Mouse (Mus musculus) 416B (cell line): Measurements from ENCODE around the gene Pcmtd2.
"Not testable (repeated sequence)": the region's sequence is repeated elsewhere in the genome, so short reads cannot be mapped to it uniquely, and the experiment has no call there.

Experiments used
- DNase-seq: peaks from one replicate; pipeline ENCODE4 v3.0.0; 2011; ENCODE audit warnings: low read depth

The Pcmtd2 gene

DNA sequence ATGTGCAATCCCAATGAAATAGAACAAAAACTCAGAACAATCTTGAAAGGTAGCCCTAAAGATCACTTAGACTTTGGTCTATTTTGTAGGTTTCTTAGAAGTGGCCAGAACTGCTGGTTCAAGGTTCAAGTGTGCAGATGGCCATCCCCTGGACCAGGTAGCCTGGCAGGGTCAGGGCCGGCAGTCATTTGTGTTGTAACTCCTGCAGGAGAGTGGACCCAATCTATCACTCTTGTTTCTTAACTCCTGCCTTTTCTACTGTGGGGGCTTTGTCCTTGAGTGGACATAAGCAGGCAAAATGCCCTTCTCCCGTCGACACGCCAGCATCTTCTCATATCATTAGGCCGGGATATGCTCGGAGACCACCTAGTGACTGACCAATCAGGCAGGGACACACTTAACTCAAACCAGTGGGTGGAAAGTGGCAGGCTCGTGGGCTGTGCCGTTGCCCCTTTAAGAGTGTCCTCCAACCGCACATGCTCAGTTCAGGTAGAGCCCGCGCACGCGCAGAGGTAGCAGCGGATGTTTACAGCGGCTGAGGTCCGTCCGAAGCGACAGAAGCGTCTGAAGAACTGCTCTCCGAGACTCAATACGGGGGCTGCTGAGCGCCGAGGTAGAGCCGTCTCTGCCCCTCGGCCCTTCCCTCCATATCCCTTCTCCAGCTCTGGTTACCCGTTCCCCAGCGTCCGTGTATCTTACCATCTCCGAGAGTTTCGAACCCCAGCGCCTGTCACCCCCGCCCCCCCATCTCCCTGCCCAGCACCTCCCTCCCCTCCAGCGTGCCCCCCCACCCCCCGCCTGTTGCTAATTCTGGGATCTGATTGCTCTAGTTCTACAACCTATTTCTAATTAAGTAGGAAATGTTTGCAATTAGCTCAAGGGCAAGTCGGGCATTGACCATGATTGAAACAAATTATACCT is at the start of gene Pcmtd2:
Gene Pcmtd2 (plus strand): TSS at position 483 of the 921 bp plus-strand sequence.
- peak; percentile 91 for DNase-seq

DNA sequence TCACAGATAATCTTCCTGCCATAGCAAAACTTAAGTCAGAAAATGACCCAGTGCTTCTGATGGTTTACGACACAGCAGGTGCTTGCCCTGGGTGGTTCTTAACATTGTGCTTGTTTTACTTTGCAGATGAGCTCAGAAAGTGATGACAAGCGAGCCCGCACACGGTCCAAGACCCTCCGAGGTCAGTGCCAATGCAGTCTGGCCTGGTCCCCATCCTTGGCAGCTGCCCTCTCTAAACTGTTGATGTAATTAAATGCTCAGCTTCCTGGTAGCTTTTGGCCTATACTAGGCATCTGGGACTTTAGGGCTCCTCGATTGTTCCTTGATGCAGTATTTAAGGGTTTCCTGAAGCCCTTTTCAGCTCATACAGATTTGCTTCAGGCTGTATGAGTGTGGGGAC is 48.3 kb upstream of the Pcmtd2 start:
- DNase-seq = no peak

DNA sequence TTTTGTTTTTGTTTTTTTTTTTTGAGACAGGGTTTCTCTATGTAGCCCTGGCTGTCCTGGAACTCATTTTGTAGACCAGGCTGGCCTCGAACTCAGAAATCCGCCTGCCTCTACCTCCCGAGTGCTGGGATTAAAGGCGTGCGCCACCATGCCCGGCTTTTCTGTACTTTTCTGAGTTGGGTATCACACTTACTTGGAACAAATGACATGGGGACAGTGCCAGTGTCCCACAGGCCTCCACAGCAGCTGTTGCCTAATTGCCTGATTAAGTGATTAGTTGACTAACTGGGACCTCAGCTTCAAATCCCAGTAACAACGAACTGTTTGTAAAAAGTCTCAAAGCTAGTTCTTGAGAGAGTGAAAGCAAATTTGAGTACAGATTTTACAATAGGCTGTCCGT is 44.5 kb upstream of the Pcmtd2 start:
- not testable (repeated sequence) for DNase-seq

DNA sequence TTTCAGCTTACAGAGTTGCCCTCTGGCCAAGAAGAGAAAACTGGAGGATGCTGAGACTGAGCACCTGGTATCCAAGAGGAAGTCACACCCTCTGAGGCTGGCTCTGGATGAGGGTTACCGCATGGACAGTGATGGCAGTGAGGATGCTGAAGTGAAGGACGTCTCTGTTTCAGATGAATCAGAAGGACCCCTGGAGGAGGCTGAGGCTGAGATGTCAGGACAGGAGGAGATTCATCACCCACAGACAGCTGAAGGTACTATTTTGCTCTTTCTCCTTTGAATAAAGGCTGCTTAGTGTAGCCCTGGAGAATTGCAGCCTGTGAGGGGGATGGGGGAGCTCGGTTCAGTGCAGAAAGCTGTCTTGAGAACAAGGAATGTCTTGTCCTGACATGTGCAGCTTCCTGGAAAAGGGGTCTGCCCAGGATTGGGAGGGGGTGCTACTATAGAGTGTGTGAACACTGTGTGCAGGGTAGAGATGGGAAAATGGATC is 42.0 kb upstream of the Pcmtd2 start:
- no peak for DNase-seq

DNA sequence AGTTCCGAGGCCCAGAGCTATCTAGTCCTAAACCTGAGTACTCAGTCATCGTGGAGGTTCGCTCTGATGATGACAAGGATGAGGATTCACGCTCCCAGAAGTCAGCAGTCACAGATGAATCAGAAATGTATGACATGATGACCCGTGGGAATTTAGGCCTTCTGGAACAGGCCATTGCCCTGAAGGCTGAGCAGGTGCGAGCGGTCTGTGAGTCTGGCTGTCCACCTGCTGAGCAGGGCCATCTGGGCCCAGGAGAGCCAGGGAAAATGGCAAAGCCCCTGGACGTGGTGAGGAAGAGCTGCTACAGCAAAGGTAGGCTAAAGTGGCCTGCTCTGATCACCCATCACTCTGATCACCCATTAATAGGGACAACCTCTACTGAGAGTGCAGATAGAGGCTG is 40.0 kb upstream of the Pcmtd2 start:
- DNase-seq = no peak

DNA sequence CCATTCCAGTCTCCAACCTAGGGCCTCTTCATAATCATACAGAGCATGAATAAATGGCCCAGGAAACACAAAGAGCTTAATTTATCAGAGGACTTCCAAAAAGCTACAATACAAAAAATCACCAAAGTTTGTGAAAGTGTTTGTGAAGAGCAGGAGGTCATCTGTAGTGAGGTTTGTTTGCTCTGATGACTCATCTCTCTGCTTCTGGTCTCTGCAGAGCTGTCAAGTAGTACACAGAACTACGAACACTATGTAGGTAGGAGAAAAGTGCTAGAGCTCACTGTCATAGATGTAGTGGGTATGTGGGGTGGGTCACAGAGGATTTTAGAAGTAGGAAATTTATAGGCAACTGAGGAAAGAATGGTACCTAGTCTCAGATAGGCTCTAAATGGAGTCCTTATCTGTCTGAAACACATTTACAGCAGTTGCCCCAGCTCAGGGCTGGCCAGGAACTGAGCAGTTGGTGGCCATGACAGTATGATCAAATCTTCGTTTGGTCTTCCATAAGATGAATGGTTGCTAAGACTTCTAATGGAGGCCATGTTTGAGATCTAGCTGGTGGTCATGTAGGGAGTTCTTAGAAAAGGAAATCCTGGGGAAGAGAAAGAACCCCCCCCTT is 8.5 kb upstream of the Pcmtd2 start:
- peak; percentile 57 for DNase-seq

DNA sequence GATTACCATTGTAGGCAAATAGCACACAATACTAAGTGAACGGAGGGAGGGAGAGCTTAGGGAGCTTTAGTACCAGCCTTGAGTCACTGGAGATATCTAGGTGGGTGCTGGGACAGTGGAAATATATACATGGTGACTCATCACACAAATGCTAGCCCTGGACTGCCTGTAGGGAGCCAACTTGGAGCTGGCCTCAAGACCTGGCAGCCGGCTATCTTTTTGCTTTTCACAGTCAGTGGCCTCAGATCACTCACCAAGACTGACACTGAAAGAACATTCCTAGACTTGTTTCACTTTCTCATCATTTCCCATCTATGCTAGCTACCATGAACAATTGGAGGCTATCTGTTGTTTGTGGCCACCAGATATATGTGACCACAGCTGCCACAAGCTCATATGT is 4.9 kb upstream of the Pcmtd2 start:
- peak; percentile 48 for DNase-seq

DNA sequence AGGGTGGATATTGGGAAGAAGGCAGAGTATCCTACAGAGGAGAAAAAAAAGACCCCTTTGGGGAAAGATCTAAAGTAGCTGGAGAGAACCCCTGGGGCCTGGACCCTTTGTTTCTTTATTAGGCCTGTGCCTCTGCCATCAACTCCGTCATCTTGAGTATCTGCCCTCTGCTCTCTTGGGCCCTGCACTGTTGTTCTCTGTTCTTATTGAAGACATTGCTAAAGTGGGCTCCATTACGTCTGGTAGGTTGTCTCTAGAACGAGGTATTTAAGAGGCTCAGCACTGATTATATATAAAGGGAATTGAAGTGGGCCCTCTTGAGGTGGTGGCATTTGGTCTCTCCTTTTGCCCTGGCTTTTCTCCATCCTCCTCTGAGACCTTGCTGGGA is 633 bp downstream of the Pcmtd2 start:
- DNase-seq = peak; percentile 29

DNA sequence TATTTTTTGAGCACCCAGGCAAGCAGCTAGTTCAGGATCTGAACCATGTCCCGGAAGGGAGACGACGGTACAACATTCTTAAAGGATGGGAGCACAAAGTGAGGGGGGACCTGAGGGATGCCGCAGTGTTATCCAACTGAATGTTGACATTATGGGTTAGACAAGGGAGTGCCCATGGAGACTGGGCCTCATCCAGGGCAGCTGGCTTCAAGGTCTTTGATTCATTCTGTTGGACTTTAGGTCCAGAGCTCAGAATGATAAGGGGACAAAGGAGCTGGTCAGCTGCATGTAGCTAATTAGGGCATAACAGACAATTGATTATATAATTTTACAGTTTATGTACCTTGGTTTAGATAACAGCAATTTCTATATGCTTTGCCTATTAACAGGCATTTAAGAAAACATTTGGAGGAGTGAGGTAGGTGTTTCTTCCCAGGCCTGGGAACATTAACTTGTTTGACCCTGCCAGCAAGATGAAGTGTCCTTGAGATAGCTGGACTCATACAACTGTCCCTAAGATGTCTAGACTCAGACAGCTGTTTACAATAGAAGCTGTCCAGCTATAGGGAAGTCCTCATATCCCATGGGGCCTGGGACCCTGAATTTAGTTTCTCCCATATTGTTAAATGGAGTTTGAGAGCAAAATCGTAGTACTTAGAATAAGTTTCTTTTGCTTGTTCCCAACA is 8.2 kb downstream of the Pcmtd2 start:
- no peak for DNase-seq

DNA sequence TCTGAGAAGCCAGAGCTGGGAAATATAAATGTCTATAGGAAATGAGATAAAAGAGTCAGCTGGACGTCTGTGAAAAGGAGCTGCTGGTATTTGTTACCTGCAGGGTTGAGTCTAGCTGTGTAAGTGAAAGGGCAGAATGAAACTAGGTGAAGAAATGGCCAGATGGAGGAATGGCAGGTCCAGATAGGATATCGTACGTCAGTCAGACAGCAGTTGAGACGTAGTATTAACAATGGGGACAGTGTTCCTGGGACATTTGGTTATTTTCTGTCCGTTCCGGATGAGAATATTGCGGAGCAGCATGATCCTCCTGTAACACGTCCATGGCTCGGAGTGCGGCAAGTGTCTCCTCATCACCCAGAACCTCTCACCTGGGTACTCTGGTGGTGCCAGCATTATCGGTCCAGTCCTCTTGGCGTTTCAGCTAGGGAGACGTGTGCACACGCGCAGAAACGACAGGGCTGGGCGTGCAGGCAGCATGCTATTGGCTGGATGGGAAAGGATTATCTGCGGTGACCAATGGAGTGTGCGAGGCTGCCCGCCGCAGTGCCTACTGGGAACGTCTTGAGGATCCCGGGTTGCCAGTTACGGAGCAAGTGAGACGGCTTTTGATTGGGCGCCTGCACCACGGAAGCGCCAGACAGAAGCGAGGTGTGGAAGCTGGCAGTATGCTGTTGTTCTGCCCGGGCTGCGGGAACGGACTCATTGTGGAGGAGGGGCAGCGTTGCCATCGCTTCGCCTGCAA is 26.3 kb downstream of the Pcmtd2 start, which contains the start of gene Polr3k:
Gene Polr3k (plus strand): TSS at position 547 of the 745 bp plus-strand sequence.
- peak; percentile 97 for DNase-seq

DNA sequence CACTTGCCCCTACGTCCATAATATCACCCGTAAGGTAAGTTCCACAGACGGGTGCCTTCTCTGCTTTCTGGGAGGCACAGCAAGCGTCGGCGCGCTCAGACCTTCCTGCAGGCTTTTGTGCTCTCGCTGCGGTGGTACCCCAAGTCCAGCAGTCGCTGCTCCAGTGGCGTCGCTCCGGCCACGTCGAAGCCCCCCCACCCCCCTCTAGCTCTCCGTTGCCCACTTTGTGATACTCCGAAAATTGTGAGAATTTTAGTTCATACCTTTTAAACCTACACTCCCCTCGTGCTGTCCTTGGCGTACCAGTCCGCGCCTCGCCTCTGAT is 26.8 kb downstream of the Pcmtd2 start:
- no peak for DNase-seq

DNA sequence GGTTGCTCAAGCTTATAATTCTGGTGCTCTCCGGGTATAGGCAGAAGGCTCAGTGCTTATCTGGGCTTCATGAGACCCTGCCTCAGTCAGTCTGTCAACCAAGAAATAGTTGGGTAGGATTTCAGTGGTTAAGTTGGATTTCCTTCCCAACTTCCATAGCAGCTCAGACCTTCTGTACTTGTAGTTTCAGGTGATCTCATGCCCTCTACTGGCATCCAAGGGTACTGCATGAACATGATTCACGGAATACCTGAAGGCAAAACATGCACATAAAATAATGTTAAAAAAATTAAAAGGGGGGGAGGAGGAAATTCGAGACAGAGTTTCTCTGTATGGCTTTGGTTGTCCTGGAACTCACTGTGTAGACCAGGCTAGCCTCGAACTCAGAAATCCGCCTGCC is 29.3 kb downstream of the Pcmtd2 start:
- peak; percentile 77 for DNase-seq

DNA sequence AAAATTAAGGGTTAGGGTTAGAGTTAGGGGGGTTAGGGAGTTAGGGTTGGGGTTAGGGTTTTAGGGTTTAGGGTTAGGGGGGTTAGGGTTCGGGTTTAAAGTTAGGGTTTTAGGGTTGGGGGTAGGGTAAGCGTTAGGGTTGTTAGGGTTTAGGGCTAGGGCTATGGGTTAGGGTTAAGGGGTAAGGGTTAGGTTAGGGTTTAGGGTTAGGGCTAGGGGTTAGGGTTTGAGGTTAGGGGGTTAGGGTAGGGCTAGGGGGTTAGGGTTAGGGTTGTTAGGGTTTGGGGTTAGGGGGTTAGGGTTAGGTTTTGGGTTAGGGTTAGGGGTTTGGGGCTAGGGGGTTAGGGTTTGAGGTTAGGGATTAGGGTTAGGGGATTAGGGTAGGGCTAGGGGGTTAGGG is 33.4 kb downstream of the Pcmtd2 start:
- no peak for DNase-seq

DNA sequence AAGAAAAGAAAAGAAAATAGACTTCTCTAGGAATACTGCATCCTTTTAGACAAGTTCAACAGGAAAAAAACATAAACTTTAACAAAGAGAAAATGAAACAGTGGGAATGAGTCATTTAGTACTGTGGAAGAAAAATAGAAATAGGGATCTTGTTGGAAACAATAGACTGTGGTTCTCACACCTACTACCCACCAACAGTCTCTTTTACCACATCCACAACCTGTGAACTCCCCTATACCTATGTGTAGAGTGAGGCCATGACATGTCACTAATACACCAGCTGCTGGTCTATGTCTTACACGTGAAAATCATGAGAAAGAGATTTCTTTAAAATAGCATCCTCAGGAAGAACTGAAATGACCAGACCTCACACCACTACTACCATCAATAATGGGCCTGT is 41.2 kb downstream of the Pcmtd2 start:
- no peak for DNase-seq

DNA sequence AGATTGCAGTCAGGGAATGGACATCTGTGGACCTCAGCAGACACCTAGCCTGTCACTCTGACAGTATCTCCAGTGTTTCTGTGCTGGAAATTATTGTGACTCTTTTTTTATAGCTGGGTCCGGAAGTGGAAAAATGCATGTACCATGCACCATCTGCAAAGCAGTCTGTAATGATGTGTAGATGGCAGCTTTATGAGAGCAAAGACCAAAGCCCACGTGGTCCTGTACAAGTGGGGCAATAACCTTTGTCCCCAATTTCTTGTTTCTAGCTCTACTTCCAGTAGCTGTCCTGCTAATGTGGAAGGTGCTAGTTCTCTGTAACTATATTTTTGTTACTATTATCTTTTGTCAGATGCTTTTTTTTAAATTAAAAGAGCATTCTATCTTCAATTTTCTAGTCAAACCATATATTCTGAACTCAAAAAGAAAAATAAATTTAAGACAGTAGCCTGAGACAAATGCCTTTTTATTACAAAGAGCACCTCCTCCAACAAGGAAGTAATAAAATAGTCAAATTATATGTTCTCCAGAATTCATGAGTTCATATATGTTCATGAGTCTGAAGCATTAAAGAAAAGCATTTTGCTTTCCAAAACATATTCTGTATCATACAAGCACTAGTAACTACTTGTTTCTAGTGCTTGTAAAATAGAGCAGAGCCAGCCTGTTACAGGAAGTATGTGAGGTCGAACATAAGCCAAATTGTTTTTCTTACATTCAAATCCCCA is 45.5 kb downstream of the Pcmtd2 start:
- no peak for DNase-seq
